Mouse (Mus musculus) Patski (cell line): ENCODE results near the gene Nkain1. TPM values are rescaled to one million over a fixed set of nuclear protein-coding genes. Genes with fewer than 3 reads are reported as not detected.

Experiments
- ATAC-seq: fragments of 100-300 bp; one replicate; pipeline ENCODE4 v1.8.0; 2021
- CTCF ChIA-PET: fragments of 350-600 bp; sonication (Branson Sonifier 250); formaldehyde crosslinking; loops from one replicate; lab custom pipeline; 2022; ENCODE audit warnings: inconsistent platforms; lab: Charles Lee
- POLR2A ChIA-PET: fragments of 350-600 bp; sonication (Branson Sonifier 250); formaldehyde crosslinking; loops from one replicate; lab custom pipeline; 2022; ENCODE audit warnings: antibody characterized with exemption, inconsistent platforms; lab: Charles Lee
- DNase-seq: peaks from one replicate; pipeline ENCODE4 v3.0.0-alpha.2; 2011; ENCODE audit warnings: low read depth, low spot score
- H3K27me3 ChIP-seq: fragments of 371-371 bp; one replicate; pipeline ENCODE4 v1.5.1; 2021
- CTCF ChIP-seq: fragments of 100-300 bp; IDR thresholded peaks from one replicate; pipeline ENCODE4 v1.5.1; 2021
- in situ Hi-C: fragments of 300-500 bp; cut with MboI; formaldehyde crosslinking; loops from 3 replicates; pipeline ENCODE4 v1.11.1; 2018; ENCODE audit warnings: low pct_unique_long_range_greater_than_20kb, mixed read lengths
- polyA plus RNA-seq: library from polyadenylated mRNA; unstranded; gene quantifications from one replicate; pipeline ENCODE4 v1.2.3, GENCODE M21; 2021

Gene Nkain1
- polyA plus RNA-seq = 8.1 TPM

- in situ Hi-C loops = no loop called here
- no peaks in the 10 kb centered on the region for H3K27me3 ChIP-seq
- ATAC-seq (peak; percentile 63), DNase-seq (no peak)
- POLR2A ChIA-PET = no interaction called here
- TF ChIP-seq CTCF = no peak
- CTCF ChIA-PET = interaction anchor here (0.9 to 1.5 kb wide), 3 partner anchors 10 to 214 kb away, joined by 3 read pairs; partner anchors contain the start of genes Snrnp40 and Zcchc17
These were observed at the start of gene Nkain1 for GRCm38 (mm10) chr4:130574048-130574413. Gene Nkain1, minus strand, starts transcription at chr4:130574173.

GRCm38 (mm10) chr4:130578734-130579274, 4.8 kb upstream of the Nkain1 start:
- ATAC-seq (no peak), DNase-seq (no peak)
- in situ Hi-C loops = no loop called here
- ChIA-PET POLR2A (interaction anchor here (1.7 kb wide), 1 partner anchor 190 kb away, joined by 3 read pairs; no protein-coding TSS in a partner anchor), CTCF (interaction anchor here (0.9 kb wide), 1 partner anchor 44 kb away, joined by 4 read pairs; no protein-coding TSS in a partner anchor)
- TF ChIP-seq CTCF = no peak
- no peaks in the 10 kb centered on the region for H3K27me3 ChIP-seq

- POLR2A ChIA-PET = no interaction called here
- in situ Hi-C loops = no loop called here
- DNase-seq (no peak), ATAC-seq (no peak)
- CTCF ChIA-PET = interaction anchor here (1.0 kb wide), 1 partner anchor 218 kb away, joined by 4 read pairs; the partner anchor contains the start of genes Snrnp40 and Zcchc17
- H3K27me3 ChIP-seq = no peaks in the 10 kb centered on the region
- no peak for TF ChIP-seq CTCF
These were observed 3.1 kb upstream of the Nkain1 start for GRCm38 (mm10) chr4:130577081-130577480.

GRCm38 (mm10) chr4:130576247-130576931, 2.4 kb upstream of the Nkain1 start:
- ATAC-seq (no peak), DNase-seq (no peak)
- H3K27me3 ChIP-seq = no peaks in the 10 kb centered on the region
- no peak for TF ChIP-seq CTCF
- CTCF ChIA-PET = interaction anchor here (1.0 kb wide), 1 partner anchor 217 kb away, joined by 4 read pairs; the partner anchor contains the start of genes Snrnp40 and Zcchc17
- in situ Hi-C loops = no loop called here
- POLR2A ChIA-PET = no interaction called here

GRCm38 (mm10) chr4:130575533-130575932, 1.6 kb upstream of the Nkain1 start:
- POLR2A ChIA-PET = no interaction called here
- in situ Hi-C loops = no loop called here
- CTCF ChIA-PET = interaction anchor here (1.5 kb wide), 1 partner anchor 11 kb away, joined by 3 read pairs; no protein-coding TSS in a partner anchor
- no peak for ATAC-seq
- DNase-seq = no peak
- TF ChIP-seq CTCF = no peak
- no peaks in the 10 kb centered on the region for H3K27me3 ChIP-seq

DNA sequence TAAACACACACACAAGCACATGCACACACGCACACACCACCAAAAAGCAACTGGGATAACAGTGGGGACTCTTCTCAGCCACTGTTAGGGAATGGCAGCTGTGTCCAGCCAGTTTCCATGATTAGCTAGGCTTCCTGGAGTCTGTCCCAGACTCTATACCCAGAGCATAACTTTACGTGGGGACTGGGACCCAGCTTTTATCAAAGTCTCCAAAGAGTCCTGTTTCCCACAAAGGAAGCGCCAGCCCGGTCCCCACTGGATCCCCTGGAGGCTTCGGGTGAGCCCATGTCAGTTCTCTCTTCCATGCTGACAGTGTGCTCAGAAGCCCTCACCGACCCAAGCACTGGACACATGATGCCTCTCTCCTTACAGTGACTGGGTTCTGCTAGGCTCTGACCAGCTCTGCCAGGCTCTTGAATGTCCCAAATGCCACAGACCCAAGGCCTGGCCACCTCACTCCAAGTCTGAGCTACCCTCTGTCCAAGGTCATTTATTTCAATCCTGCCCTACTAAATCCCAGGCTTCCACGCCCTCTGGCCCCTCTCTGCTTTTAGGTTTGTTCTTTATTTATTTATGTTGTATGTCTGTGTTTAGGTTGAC, 988 bp upstream of the Nkain1 start:
- in situ Hi-C loops = no loop called here
- no peak for ATAC-seq
- no peak for DNase-seq
- no peaks in the 10 kb centered on the region for H3K27me3 ChIP-seq
- ChIA-PET POLR2A (no interaction called here), CTCF (interaction anchor here (0.9 to 1.5 kb wide), 3 partner anchors 11 to 215 kb away, joined by 3 read pairs; partner anchors contain the start of genes Snrnp40 and Zcchc17)
- no peak for TF ChIP-seq CTCF

DNA sequence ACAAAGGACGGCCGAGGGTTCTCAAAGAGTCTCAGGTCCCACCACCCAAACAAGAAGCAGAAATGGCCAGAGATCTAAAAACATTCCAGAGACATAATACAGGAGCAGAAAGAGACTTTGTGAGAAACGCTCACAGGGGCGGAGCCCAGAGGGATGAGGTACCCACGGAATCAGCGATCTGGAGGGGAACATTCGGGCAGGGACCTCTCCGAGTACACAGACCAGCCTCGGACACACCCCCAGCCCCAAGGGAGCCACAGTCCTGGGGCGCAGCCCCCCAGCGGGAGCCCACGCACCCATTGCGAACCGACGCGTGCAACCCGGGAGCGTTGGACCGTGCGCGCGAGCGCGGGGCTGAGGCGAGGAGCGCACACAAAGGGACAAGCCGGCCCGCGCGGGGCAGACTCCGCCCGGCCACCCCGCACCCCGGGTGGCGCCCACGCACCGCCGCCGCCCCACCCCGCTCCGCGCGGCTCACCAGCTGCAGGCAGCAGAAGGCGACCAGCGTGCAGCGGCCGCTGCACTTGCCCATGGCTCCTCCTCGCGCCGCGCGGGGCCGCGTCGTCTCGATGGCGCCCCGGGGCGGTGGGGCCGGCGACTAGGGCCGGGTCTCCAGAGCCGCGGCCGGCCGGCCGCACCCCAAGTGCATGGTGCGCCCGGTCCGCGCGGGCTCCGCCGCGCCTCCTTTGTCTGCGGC, 474 bp downstream of the Nkain1 start:
- in situ Hi-C loops = no loop called here
- ATAC-seq = peak; percentile 23
- ChIA-PET CTCF (interaction anchor here (1.5 kb wide), 1 partner anchor 9 kb away, joined by 3 read pairs; no protein-coding TSS in a partner anchor), POLR2A (no interaction called here)
- DNase-seq = no peak
- TF ChIP-seq CTCF = no peak
- no peaks in the 10 kb centered on the region for H3K27me3 ChIP-seq

- CTCF ChIA-PET = no interaction called here
These were observed 992 bp downstream of the Nkain1 start for GRCm38 (mm10) chr4:130573012-130573350.

DNA sequence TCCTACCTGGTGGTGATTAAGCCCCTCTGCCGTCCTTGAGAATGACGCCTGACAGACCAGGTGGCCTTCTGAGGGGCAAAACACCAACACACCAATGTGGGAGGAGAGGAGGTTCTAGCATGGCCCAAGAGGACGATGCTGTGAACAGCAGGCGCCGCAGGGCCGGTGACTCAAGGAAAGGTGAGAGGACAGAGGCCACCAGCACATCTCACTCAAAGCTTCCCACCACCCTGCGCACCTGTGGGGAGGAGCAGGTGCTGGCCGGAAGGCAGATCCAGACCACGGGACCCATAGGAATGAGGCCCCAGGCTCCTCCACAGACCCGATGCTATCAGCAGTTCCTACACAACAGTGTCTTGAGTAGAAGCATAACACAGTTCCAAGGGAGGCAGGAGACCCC, 1.4 kb downstream of the Nkain1 start:
- CTCF ChIA-PET = no interaction called here

More at GRCm38 (mm10) chr4:130573012-130573350, 992 bp downstream of the Nkain1 start:
- DNase-seq (no peak), ATAC-seq (no peak)
- POLR2A ChIA-PET = no interaction called here
- in situ Hi-C loops = no loop called here
- no peaks in the 10 kb centered on the region for H3K27me3 ChIP-seq
- TF ChIP-seq CTCF = no peak

DNA sequence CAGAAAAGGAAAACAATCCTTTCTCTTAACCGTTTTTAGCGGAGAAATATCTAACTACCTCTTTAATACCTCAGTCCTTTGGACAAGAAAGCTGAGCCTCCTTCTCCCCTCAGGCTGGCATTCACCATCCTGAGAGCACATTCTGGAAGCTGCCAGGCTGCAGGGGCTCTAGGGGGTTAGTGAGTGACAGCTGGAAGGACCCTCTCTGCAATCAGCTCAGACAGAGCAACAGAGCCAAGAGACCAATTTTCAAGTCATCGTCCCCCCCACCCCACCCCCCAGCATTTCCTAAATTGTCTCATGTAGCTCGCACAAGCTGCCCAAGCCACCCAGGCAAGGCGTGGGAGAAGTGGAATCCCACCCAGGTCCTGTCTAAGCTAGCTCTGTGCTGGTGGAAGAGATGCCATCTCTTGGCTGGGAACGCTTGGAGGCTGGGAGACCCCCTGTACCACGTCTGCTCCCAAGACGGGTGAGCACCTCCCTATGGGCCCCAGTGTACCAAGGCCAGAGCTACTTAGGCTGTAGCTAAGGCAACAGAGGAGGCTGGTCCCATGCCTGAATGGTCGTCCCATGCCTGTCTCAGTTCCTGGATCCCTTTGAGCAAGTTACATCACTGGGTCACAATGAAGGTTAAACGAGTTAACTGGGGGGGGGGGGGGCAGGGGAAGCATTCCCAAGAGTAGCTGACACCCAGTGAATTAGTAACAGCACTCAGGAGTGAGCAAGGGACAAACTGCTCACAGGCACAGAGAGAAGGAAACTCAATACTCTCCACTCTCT, 2.8 kb downstream of the Nkain1 start:
- in situ Hi-C loops = no loop called here
- ChIA-PET POLR2A (no interaction called here), CTCF (interaction anchor here (1.0 kb wide), 1 partner anchor 190 kb away, joined by 3 read pairs; no protein-coding TSS in a partner anchor)
- DNase-seq (no peak), ATAC-seq (no peak)
- TF ChIP-seq CTCF = no peak
- no peaks in the 10 kb centered on the region for H3K27me3 ChIP-seq

More for the DNA sequence above, 1.4 kb downstream of the Nkain1 start:
- ATAC-seq = no peak
- in situ Hi-C loops = no loop called here
- TF ChIP-seq CTCF = no peak
- no peak for DNase-seq
- POLR2A ChIA-PET = no interaction called here
- no peaks in the 10 kb centered on the region for H3K27me3 ChIP-seq
